Mouse (Mus musculus) left cerebral cortex, adult 18-20 months (tissue): ENCODE measurements around the gene Cldn19. TPM values are rescaled to one million over a fixed set of nuclear protein-coding genes. Genes with fewer than 3 reads are reported as not detected.

Experiments
- DNase-seq, 2 experiments: peaks; one replicate each; pipeline ENCODE4 v3.0.0; 2021 to 2022; ENCODE audit warnings: low spot score in 2 of 2, mixed read lengths in 1 of 2
- total RNA-seq, 2 experiments: library from RNA; stranded (reverse); gene quantifications; 2 replicates each; pipeline ENCODE4 v1.2.3; 2021

Cldn19 gene
- total RNA-seq, 2 experiments from 2014 or later = 0.44 TPM; not detected in 1

- no peak for DNase-seq
Measured at GRCm38 (mm10) chr4:119297361-119297760, 42.1 kb downstream of the Cldn19 start.

GRCm38 (mm10) chr4:119300761-119301160, 45.5 kb downstream of the Cldn19 start:
- DNase-seq = no peak

- no peak for DNase-seq
Measured at GRCm38 (mm10) chr4:119301777-119302176, 46.6 kb downstream of the Cldn19 start.

GRCm38 (mm10) chr4:119303291-119303690, 48.1 kb downstream of the Cldn19 start:
- DNase-seq = no peak

GRCm38 (mm10) chr4:119305418-119305817, 50.2 kb downstream of the Cldn19 start:
- no peak for DNase-seq

Other genes with a start within 250 kb of the Cldn19 start
- gene Slc2a1, start 146.7 kb upstream of the Cldn19 start, total RNA-seq = 10 to 100 TPM; 75.2 to 91.1 TPM
- 1 to 10 TPM; 6.2 to 7.5 TPM for gene Zfp691, start 81.2 kb upstream of the Cldn19 start, total RNA-seq
- gene Ermap, start 65.4 kb upstream of the Cldn19 start, total RNA-seq = under 1 TPM; 0.40 TPM
- 10 to 100 TPM; 16.2 to 18.8 TPM for gene Svbp, start 60.1 kb upstream of the Cldn19 start, total RNA-seq
- under 1 TPM; 0.30 to 0.49 TPM for gene Tmem269, start 37.2 kb upstream of the Cldn19 start, total RNA-seq
- gene AU022252, start 22.7 kb upstream of the Cldn19 start, total RNA-seq = 10 to 100 TPM; 25.2 to 29.5 TPM
- gene P3h1, start 22.5 kb upstream of the Cldn19 start, total RNA-seq = 1 to 10 TPM; 7.6 to 7.8 TPM
- gene Ybx1, start 39.2 kb downstream of the Cldn19 start, total RNA-seq = 100 to 1,000 TPM; 178 to 187 TPM
- 10 to 100 TPM; 16.2 to 17.4 TPM for gene Ppih, start 65.1 kb downstream of the Cldn19 start, total RNA-seq
- gene Ccdc30, start 160.1 kb downstream of the Cldn19 start, total RNA-seq = 10 to 100 TPM; 18.3 to 18.5 TPM
- 1 to 10 TPM; 5.5 to 6.1 TPM for gene Ppcs, start 167.0 kb downstream of the Cldn19 start, total RNA-seq
- under 1 TPM; 0.49 to 0.61 TPM for gene Zmynd12, start 167.4 kb downstream of the Cldn19 start, total RNA-seq
- gene Rimkla, start 237.2 kb downstream of the Cldn19 start, total RNA-seq = 1 to 10 TPM; 9.7 TPM